In the genomic region with DNA sequence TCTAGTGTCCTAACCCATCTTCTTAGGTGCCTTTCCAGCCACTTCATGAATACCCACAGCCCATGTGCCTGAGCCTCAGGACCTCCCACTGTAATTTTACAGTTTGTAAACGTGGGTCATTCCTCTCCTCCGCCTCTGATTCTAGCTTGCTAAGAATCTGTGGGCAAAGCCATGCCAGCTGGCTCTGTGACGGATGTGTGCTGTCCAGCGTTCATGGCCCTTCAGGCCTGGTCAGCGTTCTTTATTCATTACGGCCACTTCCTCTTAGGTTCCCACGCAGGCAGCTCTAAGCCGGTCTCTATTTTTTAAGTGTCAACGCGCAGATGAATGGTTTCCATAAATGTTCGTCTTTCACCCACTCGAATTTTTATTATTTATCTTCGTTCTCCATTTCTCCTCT, we compare ENCODE assay signal across 15 mouse cellular contexts.
DNase-seq lines count a peak whose midpoint lies in the region; ATAC-seq and TF ChIP-seq lines count a peak whose summit lies in the region.
"Had no signal": no experiment of that assay in that cellular context is flagged by ENCODE, and none has a peak within 500 bp of the region (broad histone marks: within the 10 kb centered on the region; RNA-seq: fewer than 3 reads in every experiment).

No protein-coding gene starts in this region.

- no peak for DNase-seq in heart, postnatal 0 days (ENCODE audit: low spot score)
- DNase-seq in heart, postnatal 36 days = no peak
- DNase-seq in kidney, adult 18-20 months = no peak
- peak; percentile 43 for DNase-seq in kidney, postnatal 14 days
- peak; percentile 63 for DNase-seq in lung, postnatal 0 days (ENCODE audit: low spot score)
- no peak for DNase-seq in T-cell, adult 2 months (ENCODE audit: low spot score)
- DNase-seq: adrenal gland, adult 2 months; left cerebral cortex, postnatal 4 days; thymus, adult 18-20 months had no signal

- H3K27ac ChIP-seq in heart, postnatal 0 days (ENCODE audit: low read depth) = no peak overlapping the region
- H3K27ac ChIP-seq in kidney, embryonic 15.5 days = peak overlapping the region; percentile 9; the same call in 1 of the 2 replicates
- H3K27ac ChIP-seq in lung, postnatal 0 days (ENCODE audit: low read length) = no peak overlapping the region
- H3K27ac ChIP-seq: heart, adult 2 months; intestine, embryonic 15.5 days; layer of hippocampus, adult 2 months; midbrain, embryonic 12.5 days had no signal

- 0 out of 2 replicates have a peak, but pooled peaks have one; percentile 17 for ATAC-seq in heart, postnatal 0 days (ENCODE audit: insufficient read depth, low read depth)
- ATAC-seq in kidney, embryonic 15.5 days (replicated peaks; ENCODE audit: low FRiP score) = peak; percentile 62; the same call in 1 of the 2 replicates
- ATAC-seq in lung, postnatal 0 days = peak; percentile 56; the same call in 1 of the 2 replicates
- ATAC-seq in megakaryocyte, adult 5-6 weeks (ENCODE audit: poor library complexity, severe bottlenecking) = no peak
- ATAC-seq: intestine, embryonic 15.5 days had no signal

- no peaks in the 10 kb centered on the region for H3K4me1 ChIP-seq in heart, postnatal 0 days (ENCODE audit: control insufficient read depth, insufficient read depth)
- H3K4me1 ChIP-seq in kidney, embryonic 15.5 days = peaks cover 35% of the 10 kb centered on the region
- no peaks in the 10 kb centered on the region for H3K4me1 ChIP-seq in lung, postnatal 0 days (ENCODE audit: insufficient read depth, low read depth, low read length)

- no peak overlapping the region for H3K4me2 ChIP-seq in heart, postnatal 0 days (ENCODE audit: low read depth, low read length)
- 0 out of 2 replicates have a peak overlapping the region, but pooled peaks have one; percentile 2 for H3K4me2 ChIP-seq in kidney, embryonic 15.5 days
- H3K4me2 ChIP-seq in lung, postnatal 0 days (replicated peaks; ENCODE audit: low read depth, low read length) = no peak overlapping the region
- H3K4me2 ChIP-seq: intestine, embryonic 15.5 days; midbrain, embryonic 12.5 days had no signal

- no peak for TF ChIP-seq CTCF in heart, postnatal 0 days (IDR thresholded peaks at IDR 0.05; ENCODE audit: low read depth)
- no peak for TF ChIP-seq CTCF in lung, postnatal 0 days (IDR thresholded peaks at IDR 0.05)

- H3K4me3 ChIP-seq in heart, postnatal 0 days (ENCODE audit: low read depth, low read length) = no peak overlapping the region
- H3K4me3 ChIP-seq in kidney, embryonic 15.5 days (replicated peaks) = no peak overlapping the region
- no peak overlapping the region for H3K4me3 ChIP-seq in lung, postnatal 0 days (ENCODE audit: low read depth, low read length)
- H3K4me3 ChIP-seq: heart, adult 2 months; intestine, embryonic 15.5 days; layer of hippocampus, adult 2 months; midbrain, embryonic 12.5 days had no signal

- intact Hi-C loops in heart, postnatal 36 days (cut with DNase I) = no loop called here

- H3K9ac ChIP-seq in heart, postnatal 0 days (replicated peaks; ENCODE audit: low read depth, low read length) = no peak overlapping the region
- no peak overlapping the region for H3K9ac ChIP-seq in kidney, embryonic 15.5 days
- no peak overlapping the region for H3K9ac ChIP-seq in lung, postnatal 0 days (replicated peaks; ENCODE audit: low read depth)
- H3K9ac ChIP-seq: intestine, embryonic 15.5 days; midbrain, embryonic 12.5 days had no signal

- 0 out of 2 replicates have a peak, but pooled peaks cover 3% of the 10 kb centered on the region for H3K36me3 ChIP-seq in heart, postnatal 0 days (replicated peaks; ENCODE audit: control insufficient read depth, insufficient read depth, low read length)
- H3K36me3 ChIP-seq in kidney, embryonic 15.5 days = no peaks in the 10 kb centered on the region
- H3K36me3 ChIP-seq in lung, postnatal 0 days (ENCODE audit: insufficient read depth, low read length) = no peaks in the 10 kb centered on the region
- H3K36me3 ChIP-seq: intestine, embryonic 15.5 days; midbrain, embryonic 12.5 days had no signal

- WGBS in heart, postnatal 0 days = 57% methylated on average over 13 of the region's 13 CpGs
- 24% methylated on average over 13 of the region's 13 CpGs for WGBS in kidney, embryonic 15.5 days
- 33% methylated on average over 13 of the region's 13 CpGs for WGBS in lung, postnatal 0 days

- TF ChIP-seq EP300 in heart, postnatal 0 days (IDR thresholded peaks at IDR 0.05; ENCODE audit: low read depth) = no peak
- TF ChIP-seq EP300 in lung, postnatal 0 days (IDR thresholded peaks at IDR 0.05) = no peak

- H3K9me3 ChIP-seq in heart, postnatal 0 days (replicated peaks; ENCODE audit: control insufficient read depth, low read length) = no peaks in the 10 kb centered on the region
- H3K9me3 ChIP-seq in kidney, embryonic 15.5 days (replicated peaks) = no peaks in the 10 kb centered on the region
- no peaks in the 10 kb centered on the region for H3K9me3 ChIP-seq in lung, postnatal 0 days (ENCODE audit: low read length)
- H3K9me3 ChIP-seq: intestine, embryonic 15.5 days; midbrain, embryonic 12.5 days had no signal

- no peaks in the 10 kb centered on the region for H3K27me3 ChIP-seq in heart, postnatal 0 days (ENCODE audit: control insufficient read depth, insufficient read depth, low read length)
- no peaks in the 10 kb centered on the region for H3K27me3 ChIP-seq in kidney, embryonic 15.5 days
- no peaks in the 10 kb centered on the region for H3K27me3 ChIP-seq in lung, postnatal 0 days (replicated peaks; ENCODE audit: insufficient read depth, low read length)
- H3K27me3 ChIP-seq: intestine, embryonic 15.5 days had no signal

Comparison
In these comparisons a context has a peak if more than half of its experiments do, and no peak if none do; other contexts are left out.
1. DNase-seq: peak in kidney, postnatal 14 days (single experiment) and lung, postnatal 0 days (single experiment); none in heart, postnatal 0 days (single experiment), heart, postnatal 36 days (0 of 2), kidney, adult 18-20 months (single experiment) and T-cell, adult 2 months (single experiment).